Mouse (Mus musculus): ENCODE results near the gene Mcf2l. TPM values are rescaled to one million over a fixed set of nuclear protein-coding genes. Genes with fewer than 3 reads are reported as not detected.

Mcf2l gene
- polyA plus RNA-seq, 1 experiment from 2014 or later, result 44.2 TPM

GRCm38 (mm10) chr8:12961211-12961610 is 87.6 kb downstream of the Mcf2l start:
- WGBS, result 70% methylated on average over 2 of the region's 2 CpGs
- peaks cover 21% of the 10 kb centered on the region for H3K4me1 ChIP-seq (ENCODE audit: control insufficient read depth, insufficient read depth, low read length)
- ATAC-seq (ENCODE audit: low FRiP score), result no peak

GRCm38 (mm10) chr8:12961821-12962534 is 88.4 kb downstream of the Mcf2l start:
- Histone ChIP-seq H3K9me3 (ENCODE audit: control insufficient read depth, low read length) (no peaks in the 10 kb centered on the region), H3K4me3 (ENCODE audit: low read depth, low read length) (no peak overlapping the region), H3K4me1 (ENCODE audit: control insufficient read depth, insufficient read depth, low read length) (peaks cover 18% of the 10 kb centered on the region), H3K27me3 (ENCODE audit: control insufficient read depth, insufficient read depth, low read length) (no peaks in the 10 kb centered on the region), H3K9ac (ENCODE audit: low read length) (no peak overlapping the region), H3K4me2 (no peak overlapping the region), H3K36me3 (ENCODE audit: control insufficient read depth, insufficient read depth, low read length) (peaks cover 11% of the 10 kb centered on the region), H3K27ac (ENCODE audit: low read depth, low read length) (no peak overlapping the region)
- peak; percentile 51 for DNase-seq (ENCODE audit: low spot score, missing footprints)
- ATAC-seq (ENCODE audit: low FRiP score), result no peak
- 69% methylated on average over 8 of the region's 8 CpGs for WGBS

More at GRCm38 (mm10) chr8:12961211-12961610, 87.6 kb downstream of the Mcf2l start:
- DNase-seq (ENCODE audit: low spot score, missing footprints), result no peak
- Histone ChIP-seq H3K4me3 (ENCODE audit: low read depth, low read length) (no peak overlapping the region), H3K9me3 (ENCODE audit: control insufficient read depth, low read length) (no peaks in the 10 kb centered on the region), H3K27ac (ENCODE audit: low read depth, low read length) (no peak overlapping the region), H3K4me2 (no peak overlapping the region), H3K27me3 (ENCODE audit: control insufficient read depth, insufficient read depth, low read length) (no peaks in the 10 kb centered on the region), H3K9ac (ENCODE audit: low read length) (no peak overlapping the region), H3K36me3 (ENCODE audit: control insufficient read depth, insufficient read depth, low read length) (peaks cover 10% of the 10 kb centered on the region)

- Histone ChIP-seq H3K4me1 (ENCODE audit: control insufficient read depth, insufficient read depth, low read length) (peaks cover 17% of the 10 kb centered on the region), H3K4me2 (no peak overlapping the region), H3K9ac (ENCODE audit: low read length) (no peak overlapping the region), H3K9me3 (ENCODE audit: control insufficient read depth, low read length) (no peaks in the 10 kb centered on the region), H3K27ac (ENCODE audit: low read depth, low read length) (no peak overlapping the region), H3K4me3 (ENCODE audit: low read depth, low read length) (no peak overlapping the region), H3K36me3 (ENCODE audit: control insufficient read depth, insufficient read depth, low read length) (peaks cover 11% of the 10 kb centered on the region), H3K27me3 (ENCODE audit: control insufficient read depth, insufficient read depth, low read length) (no peaks in the 10 kb centered on the region)
- DNase-seq (ENCODE audit: low spot score, missing footprints) (peak; percentile 81), ATAC-seq (ENCODE audit: low FRiP score) (no peak)
- WGBS, result 66% methylated on average over 13 of the region's 13 CpGs
Observed at GRCm38 (mm10) chr8:12962541-12963380, 89.2 kb downstream of the Mcf2l start.

GRCm38 (mm10) chr8:12976290-12976689 is 102.7 kb downstream of the Mcf2l start:
- Histone ChIP-seq H3K4me1 (ENCODE audit: control insufficient read depth, insufficient read depth, low read length) (peaks cover 4% of the 10 kb centered on the region; the same call in 1 of the 2 replicates), H3K27me3 (ENCODE audit: control insufficient read depth, insufficient read depth, low read length) (no peaks in the 10 kb centered on the region), H3K4me3 (ENCODE audit: low read depth, low read length) (no peak overlapping the region), H3K4me2 (no peak overlapping the region), H3K9ac (ENCODE audit: low read length) (no peak overlapping the region), H3K27ac (ENCODE audit: low read depth, low read length) (no peak overlapping the region), H3K9me3 (ENCODE audit: control insufficient read depth, low read length) (no peaks in the 10 kb centered on the region), H3K36me3 (ENCODE audit: control insufficient read depth, insufficient read depth, low read length) (peaks cover 4% of the 10 kb centered on the region; the same call in 1 of the 2 replicates)
- WGBS, result 84% methylated on average over 11 of the region's 11 CpGs
- DNase-seq (ENCODE audit: low spot score, missing footprints), result peak; percentile 56
- ATAC-seq (ENCODE audit: low FRiP score), result no peak

- no peak for ATAC-seq (ENCODE audit: low FRiP score)
Observed at GRCm38 (mm10) chr8:12976723-12977122, 103.1 kb downstream of the Mcf2l start.

GRCm38 (mm10) chr8:12977325-12977724 is 103.7 kb downstream of the Mcf2l start:
- Histone ChIP-seq H3K4me2 (no peak overlapping the region), H3K36me3 (ENCODE audit: control insufficient read depth, insufficient read depth, low read length) (peaks cover 4% of the 10 kb centered on the region; the same call in 1 of the 2 replicates), H3K9me3 (ENCODE audit: control insufficient read depth, low read length) (no peaks in the 10 kb centered on the region)

More at GRCm38 (mm10) chr8:12976723-12977122, 103.1 kb downstream of the Mcf2l start:
- Histone ChIP-seq H3K9me3 (ENCODE audit: control insufficient read depth, low read length) (no peaks in the 10 kb centered on the region), H3K27me3 (ENCODE audit: control insufficient read depth, insufficient read depth, low read length) (no peaks in the 10 kb centered on the region), H3K4me2 (no peak overlapping the region), H3K4me3 (ENCODE audit: low read depth, low read length) (no peak overlapping the region), H3K4me1 (ENCODE audit: control insufficient read depth, insufficient read depth, low read length) (peaks cover 3% of the 10 kb centered on the region; the same call in 1 of the 2 replicates), H3K9ac (ENCODE audit: low read length) (no peak overlapping the region), H3K27ac (ENCODE audit: low read depth, low read length) (no peak overlapping the region), H3K36me3 (ENCODE audit: control insufficient read depth, insufficient read depth, low read length) (peaks cover 4% of the 10 kb centered on the region; the same call in 1 of the 2 replicates)
- peak; percentile 54 for DNase-seq (ENCODE audit: low spot score, missing footprints)
- 79% methylated on average over 5 of the region's 5 CpGs for WGBS

DNA sequence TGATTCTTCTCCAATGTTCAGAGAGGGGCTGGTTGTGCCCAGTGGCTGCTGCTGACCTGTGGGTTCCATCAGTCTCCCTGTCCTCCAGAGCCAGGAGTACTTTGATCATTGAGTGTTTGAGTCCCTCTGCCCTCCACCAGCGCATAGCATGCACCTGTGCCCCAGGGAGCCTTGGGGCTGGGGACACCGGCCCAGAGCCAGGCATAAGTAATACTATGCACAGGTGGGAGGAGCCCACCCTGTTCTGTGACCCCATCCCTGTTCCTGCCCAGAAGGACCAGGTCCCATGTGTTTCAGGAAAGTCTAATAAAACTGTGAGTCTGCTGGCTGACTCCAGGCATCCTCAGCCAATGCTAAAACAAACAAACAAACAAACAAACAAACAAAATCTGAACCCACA is 104.7 kb downstream of the Mcf2l start:
- WGBS, result 70% methylated on average over 2 of the region's 2 CpGs
- H3K9me3 ChIP-seq (ENCODE audit: control insufficient read depth, low read length), result no peaks in the 10 kb centered on the region
- peaks cover 4% of the 10 kb centered on the region; the same call in 1 of the 2 replicates for H3K36me3 ChIP-seq (ENCODE audit: control insufficient read depth, insufficient read depth, low read length)
- H3K9ac ChIP-seq (ENCODE audit: low read length), result no peak overlapping the region
- no peak overlapping the region for H3K4me3 ChIP-seq (ENCODE audit: low read depth, low read length)
- H3K27me3 ChIP-seq (ENCODE audit: control insufficient read depth, insufficient read depth, low read length), result no peaks in the 10 kb centered on the region
- DNase-seq (ENCODE audit: low spot score, missing footprints) (no peak), ATAC-seq (ENCODE audit: low FRiP score) (no peak)
- H3K4me1 ChIP-seq (ENCODE audit: control insufficient read depth, insufficient read depth, low read length), result no peaks in the 10 kb centered on the region
- H3K4me2 ChIP-seq, result no peak overlapping the region
- no peak overlapping the region for H3K27ac ChIP-seq (ENCODE audit: low read depth, low read length)

More at GRCm38 (mm10) chr8:12977325-12977724, 103.7 kb downstream of the Mcf2l start:
- Histone ChIP-seq H3K27ac (ENCODE audit: low read depth, low read length) (no peak overlapping the region), H3K9ac (ENCODE audit: low read length) (no peak overlapping the region), H3K4me3 (ENCODE audit: low read depth, low read length) (no peak overlapping the region), H3K27me3 (ENCODE audit: control insufficient read depth, insufficient read depth, low read length) (no peaks in the 10 kb centered on the region), H3K4me1 (ENCODE audit: control insufficient read depth, insufficient read depth, low read length) (no peaks in the 10 kb centered on the region)
- WGBS, result 86% methylated on average over 12 of the region's 12 CpGs
- ATAC-seq (ENCODE audit: low FRiP score), result no peak
- DNase-seq (ENCODE audit: low spot score, missing footprints), result peak; percentile 62

DNA sequence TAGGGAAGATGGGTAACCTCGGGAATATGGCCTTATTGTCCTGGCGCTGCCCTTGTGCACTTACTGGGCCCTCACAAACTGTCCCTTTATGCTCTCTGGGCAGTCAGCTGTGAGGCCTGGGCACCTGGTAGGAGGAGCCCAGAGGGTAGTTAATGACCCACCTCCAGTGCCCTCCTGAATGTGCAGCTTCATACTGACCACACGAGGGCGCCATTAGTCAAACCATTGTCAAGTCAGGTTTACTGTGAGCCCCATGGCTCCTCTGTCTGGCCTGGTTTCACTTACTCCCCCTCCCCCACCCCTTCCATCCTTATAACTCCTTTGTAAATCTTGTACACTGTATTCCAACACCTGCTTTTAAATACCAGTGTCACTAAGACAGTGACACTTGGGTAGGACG is 105.1 kb downstream of the Mcf2l start:
- no peak overlapping the region for H3K27ac ChIP-seq (ENCODE audit: low read depth, low read length)
- H3K27me3 ChIP-seq (ENCODE audit: control insufficient read depth, insufficient read depth, low read length), result no peaks in the 10 kb centered on the region
- DNase-seq (ENCODE audit: low spot score, missing footprints) (peak; percentile 93), ATAC-seq (ENCODE audit: low FRiP score) (0 out of 2 replicates have a peak, but pooled peaks have one; percentile 35)
- no peak overlapping the region for H3K9ac ChIP-seq (ENCODE audit: low read length)
- no peak overlapping the region for H3K4me2 ChIP-seq
- H3K9me3 ChIP-seq (ENCODE audit: control insufficient read depth, low read length), result no peaks in the 10 kb centered on the region
- no peaks in the 10 kb centered on the region for H3K4me1 ChIP-seq (ENCODE audit: control insufficient read depth, insufficient read depth, low read length)
- WGBS, result 25% methylated on average over 5 of the region's 5 CpGs
- peaks cover 4% of the 10 kb centered on the region; the same call in 1 of the 2 replicates for H3K36me3 ChIP-seq (ENCODE audit: control insufficient read depth, insufficient read depth, low read length)
- H3K4me3 ChIP-seq (ENCODE audit: low read depth, low read length), result no peak overlapping the region
